Mouse (Mus musculus) CD4-positive helper T cell, adult 2 months (primary cell): Measurements from ENCODE around the gene Lct.
A peak's percentile ranks its signal among the peaks of the same experiment; 100 is the strongest.
"Not testable (repeated sequence)": the region's sequence is repeated elsewhere in the genome, so short reads cannot be mapped to it uniquely, and the experiment has no call there.

Experiments
- DNase-seq: peaks from one replicate; pipeline ENCODE4 v3.0.0-alpha.2; 2012; ENCODE audit warnings: low read depth, missing footprints, low spot score

The Lct gene

GRCm38 (mm10) chr1:128328218-128328617, at the start of gene Lct:
Lct (minus strand) TSS chr1:128328318.
- DNase-seq: no peak

DNA sequence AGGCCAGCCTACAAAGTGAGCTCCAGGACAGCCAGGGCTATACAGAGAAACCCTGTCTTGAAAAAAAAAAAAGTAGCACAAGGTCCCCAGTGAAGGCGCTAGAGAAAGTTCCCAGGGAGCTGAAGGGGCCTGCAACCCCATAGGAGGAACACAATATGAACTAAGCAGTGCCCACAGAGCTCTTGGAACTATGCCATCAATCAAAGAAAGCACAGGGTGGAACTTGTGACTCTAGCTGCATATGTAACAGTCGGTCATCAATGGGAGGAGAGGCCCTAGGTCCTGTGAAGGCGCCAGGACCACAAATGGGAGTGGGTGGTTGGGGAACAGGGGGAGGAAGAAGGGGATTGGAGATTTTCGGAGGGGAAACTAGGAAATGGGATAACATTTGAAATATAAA, 48.7 kb upstream of the Lct start:
- DNase-seq: no peak

DNA sequence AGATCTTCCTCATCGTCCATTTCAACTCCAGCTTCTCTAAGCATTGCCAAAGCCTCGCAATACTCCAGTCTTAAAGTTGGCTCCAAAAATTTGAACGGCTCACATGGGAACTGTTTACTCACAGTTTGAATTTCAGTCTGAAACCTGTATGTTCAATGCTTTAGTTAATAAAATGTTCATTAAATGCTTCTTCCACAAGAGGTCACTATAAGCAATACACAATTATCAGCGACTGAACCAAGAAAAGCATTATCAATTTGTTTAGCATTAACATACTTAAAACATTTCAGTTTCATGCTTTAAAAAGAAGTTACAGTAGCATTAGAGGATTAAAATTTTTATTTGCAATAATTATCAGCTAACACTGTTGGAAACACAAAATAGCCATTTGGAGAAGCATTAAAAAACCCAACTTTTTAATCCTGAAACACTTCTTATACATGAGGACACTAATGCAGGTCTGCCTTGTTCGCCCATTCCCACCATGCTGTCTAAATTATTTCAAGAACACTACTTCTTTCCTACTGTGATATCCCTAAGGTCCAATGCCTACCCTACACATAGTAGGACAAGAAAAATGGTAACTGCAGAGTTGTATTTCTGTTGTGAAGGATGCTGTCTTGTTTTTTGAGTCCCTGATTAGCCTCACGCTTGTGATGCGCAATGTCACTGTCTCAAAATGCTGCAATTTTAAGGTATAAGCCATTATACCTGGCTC, 44.2 kb upstream of the Lct start:
- peak; percentile 21 for DNase-seq

- DNase-seq: peak; percentile 75
These were observed 40.8 kb upstream of the Lct start for GRCm38 (mm10) chr1:128368732-128369441.

GRCm38 (mm10) chr1:128360601-128361000, 32.5 kb upstream of the Lct start:
- DNase-seq: no peak

- peak; percentile 96 for DNase-seq
These were observed 31.6 kb upstream of the Lct start, which contains the start of gene Mcm6 for GRCm38 (mm10) chr1:128359554-128360376. Mcm6 (minus strand) TSS chr1:128359664.

GRCm38 (mm10) chr1:128358916-128359553, 30.9 kb upstream of the Lct start:
- DNase-seq: no peak

DNA sequence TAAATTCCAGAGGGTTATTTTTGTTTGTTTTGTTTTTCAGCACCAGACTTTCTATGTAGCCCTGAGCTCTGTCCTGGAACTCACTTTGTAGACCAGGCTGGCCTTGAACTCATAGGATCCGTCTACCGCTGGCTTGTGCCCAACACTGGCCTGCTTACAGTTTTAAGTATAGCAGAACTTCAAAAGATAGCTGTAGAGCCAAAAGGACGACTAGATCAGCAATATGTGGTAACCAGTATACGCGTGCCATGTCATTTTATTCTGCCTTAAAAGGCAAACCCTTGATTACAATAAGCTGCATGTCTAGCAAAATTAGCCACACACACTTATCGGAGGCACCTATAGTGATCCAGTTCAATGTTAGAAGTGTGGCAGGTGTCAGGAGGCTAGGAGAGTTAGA, 30.2 kb upstream of the Lct start:
- DNase-seq: peak; percentile 32

DNA sequence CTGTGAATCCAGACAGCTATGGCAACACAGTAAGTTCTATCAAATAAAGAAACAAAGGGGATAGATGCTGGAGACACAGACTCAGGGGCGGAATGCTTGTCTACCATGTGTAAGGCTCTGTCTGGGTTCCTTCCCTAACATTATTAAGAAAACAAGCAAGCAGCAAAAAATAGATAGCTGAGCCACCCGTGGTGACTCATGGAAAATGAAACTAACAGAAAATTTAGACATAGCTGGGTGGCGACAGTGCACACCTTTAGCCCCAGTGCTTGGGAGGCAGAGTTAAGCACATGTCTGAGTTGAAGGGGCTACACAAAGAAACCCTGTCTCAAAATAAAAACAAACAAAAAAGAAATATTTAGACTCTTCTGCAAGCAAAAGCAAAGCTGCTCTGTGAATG, 29.3 kb upstream of the Lct start:
- peak; percentile 63 for DNase-seq

DNA sequence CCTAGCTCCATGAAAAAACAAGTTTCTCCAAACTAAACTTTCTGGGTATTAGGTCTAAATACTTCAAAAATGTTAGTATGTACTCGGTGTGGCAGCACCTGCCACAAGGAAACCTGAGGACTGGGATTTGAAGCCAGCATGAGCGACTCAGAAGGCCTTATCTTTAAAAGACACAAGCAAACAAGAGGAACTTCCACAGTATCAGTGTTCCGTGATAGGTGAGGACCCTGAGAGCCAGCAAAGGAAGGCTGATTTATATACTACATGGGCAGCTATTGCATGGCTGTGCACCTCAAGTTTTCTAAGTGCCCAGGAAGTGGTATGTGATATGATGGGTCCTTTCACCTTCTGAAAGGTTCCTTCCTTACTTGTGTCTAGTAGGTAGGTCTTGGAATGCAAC, 25.0 kb upstream of the Lct start:
- no peak for DNase-seq

- DNase-seq: no peak
These were observed 16.1 kb upstream of the Lct start for GRCm38 (mm10) chr1:128344232-128344631.

DNA sequence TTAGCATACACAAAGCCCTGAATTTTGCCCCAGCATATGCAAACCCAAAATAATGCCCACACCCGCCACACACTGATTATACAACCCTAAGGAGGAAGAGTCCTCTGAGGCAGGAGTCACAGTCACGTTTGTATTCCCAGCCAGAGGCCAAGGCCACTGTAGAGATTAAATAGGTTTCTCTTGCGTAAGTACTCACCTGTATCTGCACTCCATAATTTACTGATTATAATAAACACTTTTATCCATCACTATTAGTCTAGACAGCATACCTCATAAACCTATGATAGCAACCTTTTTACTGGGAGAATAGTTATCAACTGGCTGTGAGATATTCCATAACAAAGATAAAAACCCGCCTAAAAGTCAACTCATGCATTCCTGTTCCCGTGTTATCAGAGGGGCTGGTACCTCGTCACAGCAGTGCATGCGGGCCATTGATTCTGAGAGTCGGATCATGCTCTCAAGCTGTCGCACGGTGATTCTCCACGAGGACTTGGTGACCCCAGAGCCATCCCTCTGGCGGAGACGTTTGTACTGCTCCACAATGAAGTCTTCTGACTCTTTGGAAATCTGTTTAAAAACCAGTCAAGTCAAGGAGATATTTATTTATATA, 9.7 kb upstream of the Lct start:
- no peak for DNase-seq

DNA sequence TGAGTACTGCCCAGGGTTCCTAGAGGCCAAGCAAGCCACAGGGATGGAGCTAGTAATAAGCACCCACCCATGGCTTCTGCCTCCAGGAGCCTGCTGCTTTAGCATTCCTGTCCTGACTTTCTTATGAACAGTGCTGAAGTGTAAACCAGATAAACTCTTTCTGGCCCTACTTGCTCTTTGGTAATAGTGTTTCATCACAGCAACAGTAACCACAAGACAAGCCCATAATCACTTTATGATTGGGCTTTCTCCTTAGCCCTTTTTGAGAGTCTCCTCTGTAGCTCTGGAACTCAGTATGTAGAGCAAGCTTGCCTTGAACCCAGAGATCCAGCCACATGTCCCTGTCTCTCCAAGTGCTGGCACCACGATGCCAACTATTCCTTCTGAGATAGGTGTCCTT, 2.2 kb upstream of the Lct start:
- DNase-seq: no peak

- DNase-seq: peak; percentile 26
These were observed 953 bp downstream of the Lct start for GRCm38 (mm10) chr1:128327165-128327564.

- DNase-seq: no peak
These were observed 3.3 kb downstream of the Lct start for GRCm38 (mm10) chr1:128324776-128325175.

- no peak for DNase-seq
These were observed 5.0 kb downstream of the Lct start for GRCm38 (mm10) chr1:128323026-128323643.

DNA sequence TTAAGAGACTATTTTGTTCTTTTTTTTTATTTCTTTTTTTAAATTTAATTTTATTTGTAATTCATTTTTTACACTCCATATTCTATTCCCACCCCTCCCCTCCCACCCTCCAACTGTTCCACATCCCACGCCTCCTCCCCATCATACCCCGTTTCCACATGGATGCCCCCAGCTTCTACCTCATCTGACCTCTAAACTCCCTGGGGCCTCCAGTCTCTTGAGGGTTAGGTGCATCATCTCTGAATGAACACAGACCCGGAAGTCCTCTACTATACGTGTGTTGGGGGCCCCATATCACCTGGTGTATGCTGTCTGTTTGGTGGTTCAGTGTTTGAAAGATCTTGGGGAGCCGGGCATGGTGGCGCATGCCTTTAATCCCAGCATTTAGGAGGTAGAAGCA, 8.9 kb downstream of the Lct start:
- DNase-seq: not testable (repeated sequence)

GRCm38 (mm10) chr1:128314665-128315064, 13.5 kb downstream of the Lct start:
- no peak for DNase-seq

DNA sequence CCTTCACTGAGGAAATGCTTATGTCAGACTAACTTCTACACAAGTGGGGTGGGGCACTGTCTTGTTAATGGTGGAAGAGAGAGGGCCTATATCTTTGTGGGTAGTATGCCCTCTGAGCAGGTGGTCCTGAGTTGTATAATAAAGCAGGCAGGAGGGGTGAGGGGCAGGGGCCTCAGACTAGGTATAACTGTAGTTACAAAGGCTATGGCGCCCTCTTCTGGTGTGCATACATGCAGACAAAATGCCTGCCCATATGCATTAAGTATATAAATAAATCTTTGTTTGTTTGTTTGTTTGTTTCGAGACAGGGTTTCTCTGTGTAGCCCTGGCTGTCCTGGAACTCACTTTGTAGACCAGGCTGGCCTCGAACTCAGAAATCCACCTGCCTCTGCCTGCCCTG, 19.1 kb downstream of the Lct start:
- no peak for DNase-seq

GRCm38 (mm10) chr1:128303900-128304299, 24.2 kb downstream of the Lct start:
- no peak for DNase-seq
